Mouse (Mus musculus): ENCODE measurements around the gene Coa6. TPM values are rescaled to one million over a fixed set of nuclear protein-coding genes. Genes with fewer than 3 reads are reported as not detected.

Coa6 gene
- polyA plus RNA-seq, 1 experiment from 2014 or later, result 34.6 TPM

DNA sequence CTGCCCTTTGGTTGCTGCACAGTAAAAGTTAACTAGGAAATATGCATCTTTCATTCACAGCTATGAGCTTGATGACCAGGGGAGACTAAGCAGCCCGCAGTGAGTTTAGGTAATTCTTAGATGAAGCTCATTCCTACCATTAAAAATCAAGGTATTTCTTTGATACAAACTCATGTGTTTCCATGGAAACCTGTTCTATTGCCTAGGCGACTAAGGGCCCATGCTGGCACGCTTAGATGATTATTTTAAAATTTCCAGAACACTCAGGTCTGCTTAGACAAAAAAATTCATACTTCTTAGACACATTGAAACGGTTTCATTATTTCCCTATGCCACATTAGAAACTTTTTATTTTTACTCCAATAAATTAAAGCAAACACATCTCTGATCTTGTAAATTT is 17.3 kb upstream of the Coa6 start:
- no peak overlapping the region for H3K9ac ChIP-seq
- no peak overlapping the region for H3K27ac ChIP-seq (replicated peaks)
- ATAC-seq (ENCODE audit: insufficient read depth), result no peak

DNA sequence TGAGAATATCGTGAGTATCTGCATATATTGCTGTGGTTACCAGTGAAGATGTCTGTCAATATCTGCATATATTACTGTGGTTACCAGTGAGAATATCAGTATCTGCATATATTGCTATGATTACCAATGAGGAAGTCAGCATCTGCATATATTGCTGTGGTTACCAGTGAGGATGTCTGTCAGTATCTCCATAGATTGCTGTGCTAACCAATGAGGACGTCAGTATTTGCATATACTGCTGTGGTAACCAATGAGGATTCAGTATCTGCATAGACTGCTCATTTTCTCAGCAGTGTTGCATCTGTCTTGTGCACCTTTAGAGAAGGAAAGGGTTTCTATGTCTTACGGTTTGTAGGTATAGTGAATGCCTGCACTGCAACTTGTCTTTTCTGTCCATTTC is 1.5 kb upstream of the Coa6 start:
- H3K27ac ChIP-seq (replicated peaks), result no peak overlapping the region
- no peak overlapping the region for H3K4me3 ChIP-seq (replicated peaks)
- ATAC-seq (ENCODE audit: insufficient read depth), result no peak
- no peaks in the 10 kb centered on the region for H3K27me3 ChIP-seq
- no peaks in the 10 kb centered on the region for H3K9me3 ChIP-seq (replicated peaks)
- H3K36me3 ChIP-seq (replicated peaks), result peaks cover 2% of the 10 kb centered on the region
- WGBS (ENCODE audit: insufficient replicate concordance), result 59% methylated on average over 3 of the region's 3 CpGs
- no peak overlapping the region for H3K9ac ChIP-seq
- 0 out of 2 replicates have a peak overlapping the region, but pooled peaks have one; percentile 88 for H3K4me2 ChIP-seq
- peaks cover 21% of the 10 kb centered on the region for H3K4me1 ChIP-seq (replicated peaks)

More for the DNA sequence above, 17.3 kb upstream of the Coa6 start:
- no peaks in the 10 kb centered on the region for H3K4me1 ChIP-seq (replicated peaks)
- no peaks in the 10 kb centered on the region for H3K9me3 ChIP-seq (replicated peaks)
- H3K4me3 ChIP-seq (replicated peaks), result no peak overlapping the region
- no peaks in the 10 kb centered on the region for H3K36me3 ChIP-seq (replicated peaks)
- 48% methylated on average over 4 of the region's 4 CpGs for WGBS (ENCODE audit: insufficient replicate concordance)
- H3K4me2 ChIP-seq, result no peak overlapping the region
- H3K27me3 ChIP-seq, result no peaks in the 10 kb centered on the region

DNA sequence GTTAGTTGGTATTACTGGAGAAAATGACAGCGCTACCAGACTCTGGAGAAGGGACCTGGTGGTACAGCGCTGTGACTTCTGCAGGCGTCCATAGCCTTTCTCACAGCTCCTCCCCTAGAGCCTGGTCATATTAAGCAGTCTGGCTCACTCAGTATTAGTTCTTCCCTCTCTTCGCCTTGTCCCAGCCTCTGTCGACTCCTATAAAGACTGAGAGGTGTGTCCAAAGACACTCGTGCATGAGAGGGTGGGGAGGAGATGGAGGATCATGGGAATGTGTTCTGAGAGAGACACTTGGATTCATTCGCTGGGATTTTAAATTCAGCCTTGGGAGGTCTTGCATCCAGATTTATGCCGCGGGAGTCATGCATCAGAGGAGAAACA is 595 bp downstream of the Coa6 start:
- Histone ChIP-seq H3K4me2 (peak overlapping the region; percentile 88), H3K4me3 (replicated peaks) (peak overlapping the region; percentile 79), H3K27ac (replicated peaks) (peak overlapping the region; percentile 71), H3K9ac (peak overlapping the region; percentile 77), H3K27me3 (no peaks in the 10 kb centered on the region), H3K36me3 (replicated peaks) (peaks cover 23% of the 10 kb centered on the region), H3K4me1 (replicated peaks) (peaks cover 21% of the 10 kb centered on the region), H3K9me3 (replicated peaks) (no peaks in the 10 kb centered on the region)
- peak; percentile 14 for ATAC-seq (ENCODE audit: insufficient read depth)
- WGBS (ENCODE audit: insufficient replicate concordance), result 8% methylated on average over 9 of the region's 9 CpGs

DNA sequence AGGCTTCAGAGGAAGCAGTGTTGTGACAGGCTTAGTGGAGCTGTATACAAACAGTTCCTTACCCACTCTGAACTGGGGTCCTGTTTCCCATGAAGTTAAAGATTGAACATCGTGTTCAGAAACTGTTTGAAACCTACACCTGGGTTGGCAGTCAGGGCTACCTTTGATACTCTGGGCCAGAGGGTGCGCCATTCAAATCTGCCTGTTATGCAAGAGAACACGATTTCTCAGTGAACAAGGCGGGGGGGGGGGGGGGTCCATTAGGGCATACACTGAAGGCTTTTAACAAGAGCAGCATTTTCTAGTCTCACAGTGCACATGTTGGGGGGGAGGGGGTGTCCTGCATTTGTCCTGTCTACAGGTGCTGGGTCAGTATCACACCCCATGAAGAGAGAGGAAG is 1.8 kb downstream of the Coa6 start:
- no peak for ATAC-seq (ENCODE audit: insufficient read depth)
- WGBS (ENCODE audit: insufficient replicate concordance), result 68% methylated on average over 4 of the region's 4 CpGs
- Histone ChIP-seq H3K4me1 (replicated peaks) (peaks cover 21% of the 10 kb centered on the region), H3K4me2 (peak overlapping the region; percentile 88), H3K27me3 (no peaks in the 10 kb centered on the region), H3K9ac (no peak overlapping the region), H3K27ac (replicated peaks) (0 out of 2 replicates have a peak overlapping the region, but pooled peaks have one; percentile 24), H3K9me3 (replicated peaks) (no peaks in the 10 kb centered on the region), H3K36me3 (replicated peaks) (peaks cover 35% of the 10 kb centered on the region), H3K4me3 (replicated peaks) (no peak overlapping the region)

DNA sequence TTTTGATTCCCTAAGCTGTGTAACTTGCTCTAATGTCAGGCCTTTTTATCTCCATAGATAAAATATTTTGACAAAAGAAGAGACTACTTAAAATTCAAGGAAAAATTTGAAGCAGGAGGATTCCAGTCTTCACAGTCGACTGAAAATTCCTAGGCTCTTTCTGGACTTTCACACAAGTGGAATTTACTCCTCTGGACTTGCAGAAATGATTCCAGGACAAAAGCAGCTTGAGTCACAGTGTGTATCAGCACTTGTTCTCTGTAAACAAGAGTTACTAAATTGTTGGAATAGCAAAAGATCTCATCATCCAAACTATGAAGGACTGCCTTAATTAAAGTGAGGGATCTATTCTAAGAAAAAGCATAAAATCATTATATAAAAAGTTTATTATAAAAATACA is 2.6 kb downstream of the Coa6 start:
- no peak overlapping the region for H3K27ac ChIP-seq (replicated peaks)
- no peak overlapping the region for H3K9ac ChIP-seq
- no peak overlapping the region for H3K4me3 ChIP-seq (replicated peaks)
- no peaks in the 10 kb centered on the region for H3K9me3 ChIP-seq (replicated peaks)
- peaks cover 21% of the 10 kb centered on the region for H3K4me1 ChIP-seq (replicated peaks)
- ATAC-seq (ENCODE audit: insufficient read depth), result no peak
- WGBS (ENCODE audit: insufficient replicate concordance), result 60% methylated on average over 1 of the region's 1 CpGs
- H3K4me2 ChIP-seq, result no peak overlapping the region
- peaks cover 43% of the 10 kb centered on the region for H3K36me3 ChIP-seq (replicated peaks)
- H3K27me3 ChIP-seq, result no peaks in the 10 kb centered on the region

DNA sequence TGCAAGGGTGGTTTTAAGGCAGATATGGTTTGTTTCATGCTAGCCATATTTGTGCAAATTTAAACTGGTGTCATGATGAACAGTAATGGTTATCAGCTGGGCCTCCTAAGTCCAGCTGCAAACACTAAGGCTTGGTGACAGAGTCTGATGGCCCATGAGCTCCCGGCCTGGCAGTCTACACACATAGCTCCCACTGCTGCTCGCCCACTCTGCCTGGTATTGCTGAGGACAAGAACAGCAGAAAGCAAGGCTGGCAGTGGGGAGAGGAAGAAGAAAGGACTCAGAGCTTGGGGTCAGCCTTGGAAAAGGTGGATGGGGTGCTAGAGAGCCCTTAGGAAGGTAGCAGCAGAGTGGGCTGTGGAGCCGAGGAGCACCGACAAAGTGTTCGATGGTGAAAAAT is 7.3 kb downstream of the Coa6 start:
- H3K4me1 ChIP-seq (replicated peaks), result no peaks in the 10 kb centered on the region
- peaks cover 80% of the 10 kb centered on the region for H3K36me3 ChIP-seq (replicated peaks)
- H3K27me3 ChIP-seq, result no peaks in the 10 kb centered on the region
- WGBS (ENCODE audit: insufficient replicate concordance), result 83% methylated on average over 5 of the region's 5 CpGs
- no peak overlapping the region for H3K27ac ChIP-seq (replicated peaks)
- no peak overlapping the region for H3K9ac ChIP-seq
- H3K4me3 ChIP-seq (replicated peaks), result no peak overlapping the region
- no peak for ATAC-seq (ENCODE audit: insufficient read depth)
- no peak overlapping the region for H3K4me2 ChIP-seq
- H3K9me3 ChIP-seq (replicated peaks), result no peaks in the 10 kb centered on the region

DNA sequence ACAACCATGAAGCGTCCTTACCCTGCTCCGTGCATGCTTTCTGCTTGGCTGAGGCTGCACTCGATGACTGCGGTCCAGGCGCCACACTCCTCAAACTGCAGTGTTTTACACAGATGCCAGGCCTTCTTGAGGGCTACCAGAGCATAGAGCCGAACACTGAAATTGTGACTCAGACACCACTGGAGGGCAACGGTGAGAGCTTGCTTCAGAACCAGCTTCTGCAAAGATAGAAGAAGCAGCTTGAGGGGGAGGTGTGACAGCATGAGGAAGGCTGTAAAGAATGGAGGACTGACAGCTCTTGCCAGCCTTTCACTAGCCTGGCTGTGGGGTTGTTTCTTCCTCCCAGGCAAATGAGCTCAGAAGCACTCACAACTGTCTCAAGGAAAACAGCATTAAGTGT is 11.5 kb downstream of the Coa6 start:
- 78% methylated on average over 7 of the region's 7 CpGs for WGBS (ENCODE audit: insufficient replicate concordance)
- no peaks in the 10 kb centered on the region for H3K4me1 ChIP-seq (replicated peaks)
- ATAC-seq (ENCODE audit: insufficient read depth), result no peak
- peaks cover 78% of the 10 kb centered on the region for H3K36me3 ChIP-seq (replicated peaks)
- no peak overlapping the region for H3K27ac ChIP-seq (replicated peaks)
- H3K9ac ChIP-seq, result no peak overlapping the region
- H3K9me3 ChIP-seq (replicated peaks), result no peaks in the 10 kb centered on the region
- H3K27me3 ChIP-seq, result no peaks in the 10 kb centered on the region
- H3K4me3 ChIP-seq (replicated peaks), result no peak overlapping the region
- H3K4me2 ChIP-seq, result no peak overlapping the region

DNA sequence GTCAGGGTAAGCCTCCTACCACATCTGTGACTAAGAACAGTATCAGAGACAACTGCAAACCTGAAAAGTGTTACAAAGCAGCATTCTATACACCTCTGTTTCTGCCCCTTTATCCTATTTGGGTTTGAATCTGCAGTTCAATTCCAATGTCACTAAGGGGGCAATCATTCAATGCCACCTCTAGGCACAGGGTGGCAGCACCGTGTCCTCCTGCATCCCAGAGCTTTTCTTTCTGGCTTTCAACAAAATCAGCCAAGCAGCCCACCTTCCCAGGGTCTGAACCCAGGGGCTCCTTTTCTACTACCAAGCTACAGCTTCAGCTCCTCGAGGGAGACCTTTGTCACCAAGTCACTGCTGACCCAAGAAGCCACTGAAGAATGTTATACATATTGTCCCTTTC is 16.6 kb downstream of the Coa6 start:
- ATAC-seq (ENCODE audit: insufficient read depth), result no peak
- peaks cover 53% of the 10 kb centered on the region for H3K36me3 ChIP-seq (replicated peaks)
- WGBS (ENCODE audit: insufficient replicate concordance), result 60% methylated on average over 2 of the region's 2 CpGs

DNA sequence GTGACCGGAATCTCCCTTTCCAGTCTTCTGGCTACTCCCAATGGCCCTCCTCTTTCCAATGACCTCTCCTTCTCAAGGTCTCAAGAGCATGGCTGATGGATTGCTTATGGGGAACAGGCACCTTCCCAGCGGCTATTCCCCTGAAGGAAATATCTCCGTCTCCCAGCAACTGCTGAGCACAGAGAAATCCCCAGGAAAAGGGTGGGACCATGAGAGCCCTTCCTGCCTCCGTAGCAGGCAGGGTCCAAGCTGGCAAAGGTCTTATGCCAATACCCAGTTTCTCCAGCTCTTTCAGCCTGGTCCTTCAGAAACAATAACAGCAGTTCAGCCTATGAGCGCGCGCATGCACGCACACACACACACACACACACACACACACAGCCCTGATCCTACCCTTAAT is 28.8 kb downstream of the Coa6 start:
- Histone ChIP-seq H3K4me1 (replicated peaks) (no peaks in the 10 kb centered on the region), H3K9me3 (replicated peaks) (no peaks in the 10 kb centered on the region), H3K27ac (replicated peaks) (no peak overlapping the region), H3K27me3 (no peaks in the 10 kb centered on the region), H3K4me2 (no peak overlapping the region), H3K36me3 (replicated peaks) (peaks cover 69% of the 10 kb centered on the region), H3K4me3 (replicated peaks) (no peak overlapping the region), H3K9ac (no peak overlapping the region)
- WGBS (ENCODE audit: insufficient replicate concordance), result 90% methylated on average over 8 of the region's 8 CpGs
- ATAC-seq (ENCODE audit: insufficient read depth), result no peak

More for the DNA sequence above, 16.6 kb downstream of the Coa6 start:
- H3K9me3 ChIP-seq (replicated peaks), result no peaks in the 10 kb centered on the region
- H3K27ac ChIP-seq (replicated peaks), result no peak overlapping the region
- H3K9ac ChIP-seq, result no peak overlapping the region
- H3K4me3 ChIP-seq (replicated peaks), result no peak overlapping the region
- H3K4me2 ChIP-seq, result no peak overlapping the region
- no peaks in the 10 kb centered on the region for H3K4me1 ChIP-seq (replicated peaks)
- H3K27me3 ChIP-seq, result no peaks in the 10 kb centered on the region

DNA sequence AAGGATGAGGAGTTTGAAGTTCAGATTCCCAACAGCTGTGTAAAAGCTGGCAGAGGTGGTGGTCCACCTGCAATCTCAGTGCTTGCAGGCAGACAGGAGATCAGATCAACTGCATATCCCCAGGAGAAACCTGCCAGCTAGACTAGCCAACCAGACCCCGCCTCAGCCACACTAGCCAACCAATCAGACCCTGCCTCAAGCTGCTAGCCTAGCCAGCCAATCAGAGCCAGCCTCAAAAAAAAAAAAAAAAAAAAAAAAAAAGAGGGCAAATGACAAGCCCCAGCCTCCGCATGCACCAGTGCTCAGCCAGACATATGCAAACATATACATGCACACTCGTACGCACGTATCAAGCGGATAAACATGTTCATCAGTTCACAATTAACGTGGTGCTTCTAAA is 33.1 kb downstream of the Coa6 start:
- ATAC-seq (ENCODE audit: insufficient read depth), result no peak
- peaks cover 63% of the 10 kb centered on the region for H3K36me3 ChIP-seq (replicated peaks)

DNA sequence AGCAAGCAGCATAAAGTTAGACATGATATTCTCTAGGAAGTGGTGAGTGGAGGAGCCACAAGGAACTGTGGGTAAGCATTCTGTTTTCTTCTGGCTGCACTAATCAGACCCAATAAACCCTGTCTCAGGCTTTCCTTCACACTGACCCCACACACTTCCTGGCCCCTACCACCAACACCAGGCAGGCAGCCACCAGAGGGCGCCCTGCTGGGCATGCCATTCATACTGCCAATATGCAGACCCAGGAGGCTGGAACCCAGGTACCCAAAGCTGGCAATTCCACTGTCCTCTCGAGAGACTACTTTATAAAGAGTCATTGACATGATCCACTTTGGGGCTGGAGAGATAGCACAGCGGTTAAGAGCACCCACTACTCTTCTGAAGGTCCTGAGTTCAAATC is 38.0 kb downstream of the Coa6 start:
- 49% methylated on average over 3 of the region's 3 CpGs for WGBS (ENCODE audit: insufficient replicate concordance)
- Histone ChIP-seq H3K4me1 (replicated peaks) (peaks cover 3% of the 10 kb centered on the region; the same call in 1 of the 2 replicates), H3K9me3 (replicated peaks) (no peaks in the 10 kb centered on the region), H3K9ac (no peak overlapping the region), H3K27me3 (no peaks in the 10 kb centered on the region), H3K4me2 (no peak overlapping the region), H3K4me3 (replicated peaks) (no peak overlapping the region), H3K27ac (replicated peaks) (no peak overlapping the region), H3K36me3 (replicated peaks) (peaks cover 34% of the 10 kb centered on the region)
- ATAC-seq (ENCODE audit: insufficient read depth), result no peak

More for the DNA sequence above, 33.1 kb downstream of the Coa6 start:
- WGBS (ENCODE audit: insufficient replicate concordance), result 86% methylated on average over 7 of the region's 7 CpGs
- Histone ChIP-seq H3K4me1 (replicated peaks) (no peaks in the 10 kb centered on the region), H3K27ac (replicated peaks) (no peak overlapping the region), H3K27me3 (no peaks in the 10 kb centered on the region), H3K9me3 (replicated peaks) (no peaks in the 10 kb centered on the region), H3K9ac (no peak overlapping the region), H3K4me2 (no peak overlapping the region), H3K4me3 (replicated peaks) (no peak overlapping the region)

DNA sequence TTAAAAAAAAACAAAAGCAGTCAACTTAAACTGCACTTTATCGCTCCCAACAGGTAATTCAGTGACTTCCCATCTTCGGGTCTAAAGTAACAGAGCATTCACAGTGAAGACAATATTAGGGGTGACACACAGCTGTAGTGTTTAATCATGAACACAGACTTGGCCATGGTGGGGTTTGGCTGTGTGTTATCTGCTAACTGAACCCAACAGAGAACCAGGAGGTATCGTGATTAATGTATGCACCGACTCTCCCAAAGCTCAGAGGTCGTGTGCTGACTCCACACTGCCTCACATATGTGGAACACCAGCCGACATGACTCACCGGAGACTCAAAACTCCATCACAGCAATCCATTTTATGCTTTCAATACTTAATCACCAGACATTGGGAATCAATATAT is 39.4 kb downstream of the Coa6 start:
- Histone ChIP-seq H3K27ac (replicated peaks) (no peak overlapping the region), H3K4me1 (replicated peaks) (peaks cover 3% of the 10 kb centered on the region; the same call in 1 of the 2 replicates), H3K4me2 (no peak overlapping the region), H3K36me3 (replicated peaks) (peaks cover 39% of the 10 kb centered on the region), H3K9ac (no peak overlapping the region), H3K4me3 (replicated peaks) (no peak overlapping the region), H3K9me3 (replicated peaks) (no peaks in the 10 kb centered on the region), H3K27me3 (no peaks in the 10 kb centered on the region)
- peak; percentile 51 for ATAC-seq (ENCODE audit: insufficient read depth)
- WGBS (ENCODE audit: insufficient replicate concordance), result 51% methylated on average over 7 of the region's 7 CpGs

Data from liver, embryonic 15.5 days (tissue).